Mouse (Mus musculus) liver, postnatal 0 days (tissue): ENCODE results near the gene Zfyve19. TPM values are rescaled to one million over a fixed set of nuclear protein-coding genes. Genes with fewer than 3 reads are reported as not detected.

Source experiments
- ATAC-seq: fragments of 200-750 bp; cut with Nextera tagmentation; 2 replicates; pipeline ENCODE4 v1.8.0; 2017; ENCODE audit warnings: mild to moderate bottlenecking, moderate library complexity
- DNase-seq: peaks from one replicate; pipeline ENCODE4 v3.0.0-alpha.2; 2016
- H3K27ac ChIP-seq: fragments of 300-500 bp; sonication (generic); 2 replicates; pipeline ENCODE4 v1.5.1; 2014; ENCODE audit warnings: antibody characterized with exemption, moderate library complexity, mild to moderate bottlenecking, low read depth
- H3K27me3 ChIP-seq: fragments of 300-500 bp; sonication (generic); 2 replicates; pipeline ENCODE4 v1.6.1; 2014; ENCODE audit warnings: low read length, control low read depth, mixed read lengths; ENCODE audit not compliant: insufficient read depth
- H3K36me3 ChIP-seq: fragments of 300-500 bp; sonication (generic); replicated peaks from 2 replicates; pipeline ENCODE4 v1.6.1; 2014; ENCODE audit warnings: mild to moderate bottlenecking, control low read depth, low read length, moderate library complexity, mixed read lengths; ENCODE audit not compliant: insufficient read depth
- H3K4me1 ChIP-seq: fragments of 300-500 bp; sonication (generic); 2 replicates; pipeline ENCODE4 v1.6.1; 2014; ENCODE audit warnings: antibody characterized with exemption, mild to moderate bottlenecking, control low read depth; ENCODE audit not compliant: insufficient read depth
- H3K4me2 ChIP-seq: fragments of 300-500 bp; sonication (generic); 2 replicates; pipeline ENCODE4 v1.6.1; 2014; ENCODE audit warnings: low read depth, mild to moderate bottlenecking, low read length, moderate library complexity, mixed read lengths
- H3K4me3 ChIP-seq: fragments of 300-500 bp; sonication (generic); 2 replicates; pipeline ENCODE4 v1.5.1; 2014; ENCODE audit warnings: low read depth, low read length
- H3K9ac ChIP-seq: fragments of 300-500 bp; sonication (generic); replicated peaks from 2 replicates; pipeline ENCODE4 v1.6.1; 2014; ENCODE audit warnings: mild to moderate bottlenecking, moderate library complexity
- H3K9me3 ChIP-seq: fragments of 300-500 bp; sonication (generic); 2 replicates; pipeline ENCODE4 v1.6.1; 2016; ENCODE audit warnings: mild to moderate bottlenecking, control low read depth, low read length, mixed read lengths
- CTCF ChIP-seq: sonication (generic); IDR thresholded peaks from 2 replicates; pipeline ENCODE4 v1.5.1; 2016; ENCODE audit warnings: antibody characterized with exemption, low read depth
- EP300 ChIP-seq: IDR thresholded peaks from 2 replicates; pipeline ENCODE4 v1.6.1; 2016; ENCODE audit warnings: antibody characterized with exemption, low read depth, mild to moderate bottlenecking
- whole genome bisulfite sequencing: fragments of 180-500 bp; shearing (Covaris S2); extraction: QIAGEN DNeasy Blood & Tissue Kit; methylation state at CpG from one replicate; pipeline ENCODE4 v1.1.7; 2014; ENCODE audit not compliant: insufficient replicate concordance; 5-methylcytosine and 5-hydroxymethylcytosine counted together
- polyA plus RNA-seq: library from polyadenylated mRNA; unstranded; fragments of >200 nt; fragmentation: Nextera tagmentation; extraction: Ambion mirVana; gene quantifications from 2 replicates; pipeline ENCODE4 v1.2.1, GENCODE M21; 2015

Gene Zfyve19
- polyA plus RNA-seq, 1 experiment from 2014 or later: 18.4 TPM

DNA sequence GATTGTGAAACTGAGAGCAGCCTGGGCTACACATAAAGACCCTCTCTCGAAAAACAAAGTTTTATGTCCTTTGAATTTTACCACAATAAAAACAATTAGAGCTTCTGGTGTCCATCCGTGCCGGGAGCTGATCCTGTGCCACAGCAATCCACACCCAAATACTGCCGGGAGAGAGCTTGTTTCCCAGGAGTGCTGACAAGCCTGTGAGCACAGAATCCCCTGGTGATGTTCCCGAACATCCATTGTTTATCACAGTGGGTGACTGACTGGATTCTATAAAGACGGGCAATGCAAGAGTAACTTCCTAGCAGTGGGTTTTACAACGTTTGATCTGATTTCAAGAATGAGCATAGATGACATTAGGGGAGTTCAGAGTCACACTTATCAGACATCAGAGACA, 46.6 kb downstream of the Zfyve19 start:
- TF ChIP-seq EP300 (no peak), CTCF (no peak)
- no peaks in the 10 kb centered on the region for H3K27me3 ChIP-seq
- ATAC-seq (no peak), DNase-seq (no peak)
- no peak overlapping the region for H3K4me2 ChIP-seq
- peaks cover 4% of the 10 kb centered on the region; the same call in 1 of the 2 replicates for H3K4me1 ChIP-seq
- H3K9me3 ChIP-seq: no peaks in the 10 kb centered on the region
- no peak overlapping the region for H3K9ac ChIP-seq
- no peaks in the 10 kb centered on the region for H3K36me3 ChIP-seq
- H3K27ac ChIP-seq: no peak overlapping the region
- WGBS: 36% methylated on average over 7 of the region's 7 CpGs
- no peak overlapping the region for H3K4me3 ChIP-seq

DNA sequence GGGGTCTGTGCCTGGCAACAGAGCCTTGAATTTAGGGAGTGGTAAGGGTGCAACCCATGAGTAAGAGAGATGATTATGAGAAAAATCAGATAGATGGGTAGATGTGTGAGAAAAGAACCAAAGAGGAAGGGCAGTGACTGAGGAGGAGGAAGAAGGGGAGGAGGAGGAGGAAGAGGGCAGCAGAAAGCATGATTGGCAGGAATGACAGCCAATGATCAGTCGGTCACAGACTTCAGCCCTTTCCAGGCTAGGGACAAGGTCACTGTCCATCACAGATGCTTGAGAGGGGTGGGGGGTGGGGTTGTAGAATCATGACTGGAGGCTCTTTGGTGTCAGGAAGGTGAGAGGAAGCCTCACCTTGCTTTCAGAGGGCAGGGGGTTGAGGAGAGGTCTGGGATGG, 52.1 kb downstream of the Zfyve19 start:
- Histone ChIP-seq H3K9ac (no peak overlapping the region), H3K27ac (no peak overlapping the region), H3K36me3 (no peaks in the 10 kb centered on the region), H3K4me3 (no peak overlapping the region), H3K4me1 (no peaks in the 10 kb centered on the region), H3K4me2 (no peak overlapping the region), H3K27me3 (no peaks in the 10 kb centered on the region), H3K9me3 (no peaks in the 10 kb centered on the region)
- no peak for ATAC-seq
- DNase-seq: no peak
- WGBS: 40% methylated on average over 1 of the region's 1 CpGs
- TF ChIP-seq CTCF: no peak
- no peak for TF ChIP-seq EP300

DNA sequence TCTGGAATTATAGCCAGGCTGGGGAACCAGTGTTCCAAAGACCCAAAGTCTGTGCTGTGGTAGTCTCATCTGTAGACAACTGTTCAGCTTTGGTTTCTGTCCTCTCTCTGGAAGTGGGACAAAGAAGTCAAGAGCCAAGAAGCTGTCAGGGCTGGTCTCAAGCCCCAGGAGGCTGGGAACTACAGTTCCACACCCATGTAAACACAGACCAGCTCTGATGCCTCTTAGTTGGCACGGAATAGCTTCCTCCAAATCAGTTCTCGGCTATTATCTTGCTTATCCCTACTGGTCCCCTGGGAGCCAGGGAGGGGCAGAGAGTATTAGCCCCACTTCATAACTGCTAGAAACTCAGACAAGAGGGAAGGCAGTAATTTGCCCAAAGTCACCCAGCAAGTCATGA, 52.9 kb downstream of the Zfyve19 start:
- Histone ChIP-seq H3K27ac (no peak overlapping the region), H3K9me3 (no peaks in the 10 kb centered on the region), H3K36me3 (no peaks in the 10 kb centered on the region), H3K4me3 (no peak overlapping the region), H3K9ac (no peak overlapping the region), H3K4me1 (no peaks in the 10 kb centered on the region), H3K27me3 (no peaks in the 10 kb centered on the region), H3K4me2 (no peak overlapping the region)
- DNase-seq: no peak
- no peak for TF ChIP-seq CTCF
- TF ChIP-seq EP300: no peak
- no peak for ATAC-seq
- 60% methylated on average over 2 of the region's 2 CpGs for WGBS

DNA sequence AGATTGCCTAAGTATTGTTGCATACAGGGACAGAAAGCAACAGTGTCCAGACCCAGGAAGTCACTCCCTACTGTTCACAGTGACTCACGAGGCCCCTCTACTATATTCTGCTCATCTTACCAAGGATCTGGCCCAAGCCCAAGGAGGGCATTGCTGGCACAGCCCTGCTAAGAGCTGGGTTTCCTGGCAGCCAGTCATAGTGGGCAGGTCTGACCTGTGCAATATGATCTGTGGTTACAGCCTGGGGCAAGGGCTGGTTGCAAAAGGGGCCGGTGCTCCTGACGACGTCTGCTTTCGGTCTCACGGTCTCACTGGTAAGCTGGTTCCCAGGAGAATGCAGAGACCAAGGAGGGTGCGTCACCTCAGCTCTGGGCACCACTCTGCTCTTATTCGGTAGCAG, 54.6 kb downstream of the Zfyve19 start:
- Histone ChIP-seq H3K9ac (no peak overlapping the region), H3K27ac (peak overlapping the region; percentile 55), H3K4me3 (no peak overlapping the region), H3K27me3 (no peaks in the 10 kb centered on the region), H3K4me1 (no peaks in the 10 kb centered on the region), H3K4me2 (peak overlapping the region; percentile 35), H3K9me3 (no peaks in the 10 kb centered on the region), H3K36me3 (no peaks in the 10 kb centered on the region)
- DNase-seq (peak; percentile 60), ATAC-seq (peak; percentile 57; the same call in 1 of the 2 replicates)
- no peak for TF ChIP-seq EP300
- no peak for TF ChIP-seq CTCF
- WGBS: 12% methylated on average over 8 of the region's 8 CpGs

DNA sequence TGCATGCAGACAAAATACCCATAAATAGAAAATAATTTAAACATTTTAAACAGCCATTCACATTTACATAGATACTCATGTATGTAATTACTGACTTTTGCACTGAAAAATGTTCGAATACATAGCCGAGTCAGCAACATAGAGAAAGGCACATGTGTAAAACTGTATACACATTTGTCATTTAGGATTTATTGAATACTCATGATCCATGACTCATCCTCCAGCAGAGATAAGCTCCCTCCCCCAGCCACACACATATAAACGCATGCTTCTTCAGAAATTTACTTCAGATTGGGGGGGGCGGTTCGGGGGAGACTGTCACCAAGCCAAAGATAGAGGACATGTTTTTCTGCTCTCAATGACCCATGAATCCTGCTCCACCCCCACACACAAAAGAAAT, 55.4 kb downstream of the Zfyve19 start:
- Histone ChIP-seq H3K4me1 (no peaks in the 10 kb centered on the region), H3K9me3 (no peaks in the 10 kb centered on the region), H3K36me3 (no peaks in the 10 kb centered on the region), H3K27ac (no peak overlapping the region), H3K4me2 (peak overlapping the region; percentile 35; the same call in 1 of the 2 replicates), H3K27me3 (no peaks in the 10 kb centered on the region), H3K9ac (no peak overlapping the region), H3K4me3 (no peak overlapping the region)
- DNase-seq (no peak), ATAC-seq (no peak)
- WGBS: 69% methylated on average over 5 of the region's 5 CpGs
- TF ChIP-seq EP300 (no peak), CTCF (no peak)

Other genes starting within 250 kb of the Zfyve19 start
- 12.2 and 12.8 TPM in 2 replicates for gene Ccdc32, start 179.2 kb upstream of the Zfyve19 start, polyA plus RNA-seq
- gene Rpusd2, start 173.8 kb upstream of the Zfyve19 start, polyA plus RNA-seq: 1.3 and 2.1 TPM in 2 replicates
- 34.0 and 35.2 TPM in 2 replicates for gene Knl1, start 161.5 kb upstream of the Zfyve19 start, polyA plus RNA-seq
- gene Rad51, start 95.8 kb upstream of the Zfyve19 start, polyA plus RNA-seq: 11.2 and 13.0 TPM in 2 replicates
- gene Rmdn3, start 51.6 kb upstream of the Zfyve19 start, polyA plus RNA-seq: 37.0 and 39.0 TPM in 2 replicates
- gene Gchfr, start 40.8 kb upstream of the Zfyve19 start, polyA plus RNA-seq: 263 and 271 TPM in 2 replicates
- gene Gm14137, start 34.1 kb upstream of the Zfyve19 start, polyA plus RNA-seq: 0.06 and 0.08 TPM in 2 replicates
- 4.3 and 4.6 TPM in 2 replicates for gene Dnajc17, start 178 bp downstream of the Zfyve19 start, polyA plus RNA-seq
- not detected in 2 replicates for gene Ppp1r14d, start 21.3 kb downstream of the Zfyve19 start, polyA plus RNA-seq
- 0.44 and 0.60 TPM in 2 replicates for gene Spint1, start 28.7 kb downstream of the Zfyve19 start, polyA plus RNA-seq
- not detected in 2 replicates for gene Rhov, start 62.7 kb downstream of the Zfyve19 start, polyA plus RNA-seq
- gene Vps18, start 80.1 kb downstream of the Zfyve19 start, polyA plus RNA-seq: 4.7 TPM in 2 replicates
- gene Dll4, start 117.2 kb downstream of the Zfyve19 start, polyA plus RNA-seq: 1.8 and 1.9 TPM in 2 replicates
- 0.35 and 0.36 TPM in 2 replicates for gene Chac1, start 142.6 kb downstream of the Zfyve19 start, polyA plus RNA-seq